Mouse (Mus musculus): ENCODE measurements around the gene Prokr2. TPM values are rescaled to one million over a fixed set of nuclear protein-coding genes. Genes with fewer than 3 reads are reported as not detected.
"Not testable (repeated sequence)": the region's sequence is repeated elsewhere in the genome, so short reads cannot be mapped to it uniquely, and the experiment has no call there.

The Prokr2 gene
- polyA plus RNA-seq, 1 experiment from 2014 or later, result 6.7 TPM

- 90% methylated on average over 8 of the region's 8 CpGs for WGBS
- H3K4me1 ChIP-seq (replicated peaks; ENCODE audit: control insufficient read depth, insufficient read depth, low read length); H3K27ac ChIP-seq (ENCODE audit: low read length); ATAC-seq; H3K36me3 ChIP-seq (ENCODE audit: control insufficient read depth, insufficient read depth); H3K9me3 ChIP-seq (ENCODE audit: control insufficient read depth, low read length); H3K9ac ChIP-seq (replicated peaks; ENCODE audit: low read depth, low read length); H3K4me3 ChIP-seq (replicated peaks; ENCODE audit: low read length); H3K27me3 ChIP-seq (replicated peaks; ENCODE audit: control insufficient read depth, insufficient read depth, low read length); H3K4me2 ChIP-seq (ENCODE audit: low read length): not testable (repeated sequence)
Observed at GRCm38 (mm10) chr2:132314057-132314456, 71.2 kb downstream of the Prokr2 start.

- H3K4me3 ChIP-seq (replicated peaks; ENCODE audit: low read length), result no peak overlapping the region
- no peaks in the 10 kb centered on the region for H3K4me1 ChIP-seq (replicated peaks; ENCODE audit: control insufficient read depth, insufficient read depth, low read length)
- 0 out of 2 replicates have a peak, but pooled peaks have one; percentile 13 for ATAC-seq
- no peak overlapping the region for H3K4me2 ChIP-seq (ENCODE audit: low read length)
- 93% methylated on average over 2 of the region's 2 CpGs for WGBS
- no peak overlapping the region for H3K9ac ChIP-seq (replicated peaks; ENCODE audit: low read depth, low read length)
- H3K9me3 ChIP-seq (ENCODE audit: control insufficient read depth, low read length), result no peaks in the 10 kb centered on the region
- peaks cover 8% of the 10 kb centered on the region for H3K36me3 ChIP-seq (ENCODE audit: control insufficient read depth, insufficient read depth)
- no peaks in the 10 kb centered on the region for H3K27me3 ChIP-seq (replicated peaks; ENCODE audit: control insufficient read depth, insufficient read depth, low read length)
- H3K27ac ChIP-seq (ENCODE audit: low read length), result no peak overlapping the region
Observed at GRCm38 (mm10) chr2:132313568-132313967, 71.7 kb downstream of the Prokr2 start.

GRCm38 (mm10) chr2:132312616-132313015, 72.6 kb downstream of the Prokr2 start:
- 82% methylated on average over 5 of the region's 5 CpGs for WGBS
- no peak overlapping the region for H3K27ac ChIP-seq (ENCODE audit: low read length)
- H3K36me3 ChIP-seq (ENCODE audit: control insufficient read depth, insufficient read depth), result peaks cover 8% of the 10 kb centered on the region
- ATAC-seq, result no peak
- no peak overlapping the region for H3K9ac ChIP-seq (replicated peaks; ENCODE audit: low read depth, low read length)
- H3K4me2 ChIP-seq (ENCODE audit: low read length), result no peak overlapping the region
- H3K4me1 ChIP-seq (replicated peaks; ENCODE audit: control insufficient read depth, insufficient read depth, low read length), result no peaks in the 10 kb centered on the region
- H3K27me3 ChIP-seq (replicated peaks; ENCODE audit: control insufficient read depth, insufficient read depth, low read length), result no peaks in the 10 kb centered on the region
- H3K9me3 ChIP-seq (ENCODE audit: control insufficient read depth, low read length), result no peaks in the 10 kb centered on the region
- no peak overlapping the region for H3K4me3 ChIP-seq (replicated peaks; ENCODE audit: low read length)

GRCm38 (mm10) chr2:132309398-132309930, 75.8 kb downstream of the Prokr2 start:
- Histone ChIP-seq H3K4me2 (ENCODE audit: low read length) (no peak overlapping the region), H3K4me1 (replicated peaks; ENCODE audit: control insufficient read depth, insufficient read depth, low read length) (no peaks in the 10 kb centered on the region), H3K9ac (replicated peaks; ENCODE audit: low read depth, low read length) (no peak overlapping the region), H3K27ac (ENCODE audit: low read length) (no peak overlapping the region), H3K27me3 (replicated peaks; ENCODE audit: control insufficient read depth, insufficient read depth, low read length) (no peaks in the 10 kb centered on the region), H3K4me3 (replicated peaks; ENCODE audit: low read length) (no peak overlapping the region), H3K9me3 (ENCODE audit: control insufficient read depth, low read length) (no peaks in the 10 kb centered on the region), H3K36me3 (ENCODE audit: control insufficient read depth, insufficient read depth) (peaks cover 8% of the 10 kb centered on the region)
- 96% methylated on average over 6 of the region's 6 CpGs for WGBS
- ATAC-seq, result no peak

GRCm38 (mm10) chr2:132308829-132309228, 76.4 kb downstream of the Prokr2 start:
- Histone ChIP-seq H3K27ac (ENCODE audit: low read length) (no peak overlapping the region), H3K36me3 (ENCODE audit: control insufficient read depth, insufficient read depth) (peaks cover 8% of the 10 kb centered on the region), H3K4me2 (ENCODE audit: low read length) (no peak overlapping the region), H3K4me1 (replicated peaks; ENCODE audit: control insufficient read depth, insufficient read depth, low read length) (no peaks in the 10 kb centered on the region), H3K9ac (replicated peaks; ENCODE audit: low read depth, low read length) (no peak overlapping the region), H3K27me3 (replicated peaks; ENCODE audit: control insufficient read depth, insufficient read depth, low read length) (no peaks in the 10 kb centered on the region), H3K4me3 (replicated peaks; ENCODE audit: low read length) (no peak overlapping the region), H3K9me3 (ENCODE audit: control insufficient read depth, low read length) (no peaks in the 10 kb centered on the region)
- no peak for ATAC-seq
- 92% methylated on average over 6 of the region's 6 CpGs for WGBS

GRCm38 (mm10) chr2:132307213-132307843, 77.9 kb downstream of the Prokr2 start:
- no peak overlapping the region for H3K4me3 ChIP-seq (replicated peaks; ENCODE audit: low read length)
- no peaks in the 10 kb centered on the region for H3K4me1 ChIP-seq (replicated peaks; ENCODE audit: control insufficient read depth, insufficient read depth, low read length)
- no peak overlapping the region for H3K9ac ChIP-seq (replicated peaks; ENCODE audit: low read depth, low read length)
- ATAC-seq, result no peak
- H3K4me2 ChIP-seq (ENCODE audit: low read length), result no peak overlapping the region
- WGBS, result 93% methylated on average over 11 of the region's 11 CpGs
- no peaks in the 10 kb centered on the region for H3K9me3 ChIP-seq (ENCODE audit: control insufficient read depth, low read length)
- H3K36me3 ChIP-seq (ENCODE audit: control insufficient read depth, insufficient read depth), result peaks cover 8% of the 10 kb centered on the region
- no peaks in the 10 kb centered on the region for H3K27me3 ChIP-seq (replicated peaks; ENCODE audit: control insufficient read depth, insufficient read depth, low read length)
- no peak overlapping the region for H3K27ac ChIP-seq (ENCODE audit: low read length)

- Histone ChIP-seq H3K4me1 (replicated peaks; ENCODE audit: control insufficient read depth, insufficient read depth, low read length) (no peaks in the 10 kb centered on the region), H3K27ac (ENCODE audit: low read length) (no peak overlapping the region), H3K36me3 (ENCODE audit: control insufficient read depth, insufficient read depth) (peaks cover 10% of the 10 kb centered on the region), H3K9ac (replicated peaks; ENCODE audit: low read depth, low read length) (no peak overlapping the region), H3K9me3 (ENCODE audit: control insufficient read depth, low read length) (no peaks in the 10 kb centered on the region), H3K4me3 (replicated peaks; ENCODE audit: low read length) (no peak overlapping the region), H3K27me3 (replicated peaks; ENCODE audit: control insufficient read depth, insufficient read depth, low read length) (no peaks in the 10 kb centered on the region), H3K4me2 (ENCODE audit: low read length) (no peak overlapping the region)
- 56% methylated on average over 4 of the region's 4 CpGs for WGBS
- no peak for ATAC-seq
Observed at GRCm38 (mm10) chr2:132305988-132306387, 79.3 kb downstream of the Prokr2 start.

- H3K4me2 ChIP-seq (ENCODE audit: low read length), result no peak overlapping the region
- no peaks in the 10 kb centered on the region for H3K4me1 ChIP-seq (replicated peaks; ENCODE audit: control insufficient read depth, insufficient read depth, low read length)
- H3K36me3 ChIP-seq (ENCODE audit: control insufficient read depth, insufficient read depth), result peaks cover 10% of the 10 kb centered on the region
- H3K9me3 ChIP-seq (ENCODE audit: control insufficient read depth, low read length), result no peaks in the 10 kb centered on the region
- no peak overlapping the region for H3K4me3 ChIP-seq (replicated peaks; ENCODE audit: low read length)
- ATAC-seq, result no peak
- no peak overlapping the region for H3K27ac ChIP-seq (ENCODE audit: low read length)
- no peak overlapping the region for H3K9ac ChIP-seq (replicated peaks; ENCODE audit: low read depth, low read length)
- no peaks in the 10 kb centered on the region for H3K27me3 ChIP-seq (replicated peaks; ENCODE audit: control insufficient read depth, insufficient read depth, low read length)
- 95% methylated on average over 7 of the region's 7 CpGs for WGBS
Observed at GRCm38 (mm10) chr2:132305165-132305564, 80.1 kb downstream of the Prokr2 start.

GRCm38 (mm10) chr2:132301436-132301835, 83.8 kb downstream of the Prokr2 start:
- peaks cover 11% of the 10 kb centered on the region for H3K36me3 ChIP-seq (ENCODE audit: control insufficient read depth, insufficient read depth)
- WGBS, result 96% methylated on average over 4 of the region's 4 CpGs
- no peak for ATAC-seq
- no peaks in the 10 kb centered on the region for H3K9me3 ChIP-seq (ENCODE audit: control insufficient read depth, low read length)
- no peaks in the 10 kb centered on the region for H3K27me3 ChIP-seq (replicated peaks; ENCODE audit: control insufficient read depth, insufficient read depth, low read length)
- no peak overlapping the region for H3K9ac ChIP-seq (replicated peaks; ENCODE audit: low read depth, low read length)
- H3K4me2 ChIP-seq (ENCODE audit: low read length), result no peak overlapping the region
- no peak overlapping the region for H3K27ac ChIP-seq (ENCODE audit: low read length)
- H3K4me3 ChIP-seq (replicated peaks; ENCODE audit: low read length), result no peak overlapping the region
- H3K4me1 ChIP-seq (replicated peaks; ENCODE audit: control insufficient read depth, insufficient read depth, low read length), result no peaks in the 10 kb centered on the region

Measured in forebrain, embryonic 16.5 days (tissue).